Mouse (Mus musculus): ENCODE measurements around the gene Gm42420. TPM values are rescaled to one million over a fixed set of nuclear protein-coding genes. Genes with fewer than 3 reads are reported as not detected.

Gm42420 gene
- polyA plus RNA-seq (2017; shearing (Covaris generic)) = not detected

GRCm38 (mm10) chr6:39585517-39585916, at the start of gene Gm42420:
TSS of gene Gm42420 (plus strand) at chr6:39585753.

DNA sequence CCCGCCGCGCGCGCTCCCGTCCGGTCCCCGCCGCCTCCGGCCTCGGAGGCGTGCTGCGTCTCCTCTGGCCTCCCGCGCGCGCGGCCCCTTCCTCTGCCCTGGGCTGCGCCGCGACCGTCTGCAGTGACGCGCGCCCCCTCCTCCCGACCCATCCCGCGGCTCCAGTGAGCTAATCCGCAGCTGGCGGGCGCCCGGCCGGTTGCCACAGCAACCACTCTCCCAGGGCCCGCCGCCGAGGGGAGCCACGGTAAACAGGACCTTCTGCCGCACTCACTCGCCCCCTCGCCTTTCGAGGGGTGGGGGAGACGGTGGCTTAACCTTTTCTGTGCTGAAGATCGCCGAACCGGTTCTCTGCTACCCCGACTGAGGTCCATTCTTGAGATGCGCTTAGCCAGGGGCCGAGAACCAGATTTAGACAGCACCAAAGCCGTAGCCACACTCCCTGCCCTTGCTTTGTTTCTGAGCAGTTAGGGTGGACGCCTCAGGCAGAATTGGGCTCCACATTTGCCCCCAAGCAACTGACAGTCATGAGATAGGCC, 27.8 kb upstream of the Gm42420 start, which contains the start of gene Dennd2a:
TSS of gene Dennd2a (minus strand) at position 145 of the 539 bp plus-strand sequence.

DNA sequence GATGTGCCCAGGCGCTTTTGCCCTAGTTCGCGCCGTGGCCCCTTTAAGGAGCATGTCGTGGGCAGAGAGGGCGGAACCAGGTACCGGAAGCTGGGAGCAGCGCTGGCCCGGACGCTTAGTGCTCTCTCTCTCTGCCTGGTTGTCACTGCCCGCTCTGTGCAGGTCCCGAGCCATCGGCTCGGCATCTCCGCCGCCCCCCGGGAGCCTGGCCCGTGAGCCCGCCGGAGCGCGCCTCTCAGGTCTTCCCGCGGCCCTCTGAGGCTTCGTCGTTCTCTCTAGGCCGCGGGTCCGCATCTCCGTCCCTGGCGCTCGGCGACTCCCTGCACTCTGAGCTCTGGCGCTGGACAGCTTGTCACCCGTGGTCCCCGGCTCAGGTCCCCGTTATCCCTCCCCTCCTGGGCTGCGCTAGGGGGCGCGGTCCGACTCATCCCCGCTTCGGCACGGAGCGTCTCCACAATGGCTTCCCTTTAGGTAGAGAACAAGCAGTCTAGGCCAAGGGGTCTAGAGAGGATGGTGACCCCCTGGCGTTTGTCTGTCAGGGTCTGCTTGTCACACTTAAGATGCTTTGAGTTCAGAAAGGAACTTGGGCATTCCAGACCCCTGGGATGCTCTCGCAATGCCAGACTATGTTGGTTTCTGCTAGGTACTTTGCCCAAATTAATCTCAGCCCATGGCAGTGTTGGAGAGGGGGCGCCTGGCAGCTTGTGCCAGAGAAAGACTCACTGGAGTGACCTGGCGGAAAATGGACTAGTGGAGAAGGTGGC, 11.6 kb upstream of the Gm42420 start, which contains the start of gene Adck2:
TSS of gene Adck2 (plus strand) at position 83 of the 764 bp plus-strand sequence.

GRCm38 (mm10) chr6:39592401-39593214, 7.1 kb downstream of the Gm42420 start, which contains the start of gene Ndufb2:
TSS of gene Ndufb2 (plus strand) at chr6:39592574.

Other genes starting within 250 kb of the Gm42420 start
- 64.6 TPM for gene Slc37a3, start 208.1 kb upstream of the Gm42420 start, polyA plus RNA-seq (2017; shearing (Covaris generic))
- 29.6 TPM for gene Rab19, start 204.6 kb upstream of the Gm42420 start, polyA plus RNA-seq (2017; shearing (Covaris generic))
- gene Mkrn1, start 165.3 kb upstream of the Gm42420 start, polyA plus RNA-seq (2017; shearing (Covaris generic)) = 235 TPM
- gene Dennd2a, start 27.9 kb upstream of the Gm42420 start, polyA plus RNA-seq (2017; shearing (Covaris generic)) = 1.5 TPM
- gene Adck2, start 11.9 kb upstream of the Gm42420 start, polyA plus RNA-seq (2017; shearing (Covaris generic)) = 40.0 TPM
- 91.8 TPM for gene Ndufb2, start 6.8 kb downstream of the Gm42420 start, polyA plus RNA-seq (2017; shearing (Covaris generic))
- gene Braf, start 139.7 kb downstream of the Gm42420 start, polyA plus RNA-seq (2017; shearing (Covaris generic)) = 26.5 TPM
- 76.5 TPM for gene Mrps33, start 225.2 kb downstream of the Gm42420 start, polyA plus RNA-seq (2017; shearing (Covaris generic))

All from effector memory CD4-positive, alpha-beta T cell, adult 7 months (primary cell).